Mouse (Mus musculus) heart, adult 2 months (tissue): Measurements from ENCODE around the gene Ctnna3. TPM values are rescaled to one million over a fixed set of nuclear protein-coding genes. Genes with fewer than 3 reads are reported as not detected.
"Not testable (repeated sequence)": the region's sequence is repeated elsewhere in the genome, so short reads cannot be mapped to it uniquely, and the experiment has no call there.

Experiments used
- DNase-seq, 2 experiments: peaks; one replicate each; pipeline ENCODE4 v3.0.0; 2021
- H3K27ac ChIP-seq: fragments of 200-600 bp; 2 replicates; pipeline ENCODE4 v1.8.1; 2022
- H3K27me3 ChIP-seq: fragments of 200-500 bp; 2 replicates; pipeline ENCODE4 v1.6.1; 2012; ENCODE audit warnings: mild to moderate bottlenecking, low read length, inconsistent platforms, mixed read lengths; ENCODE audit not compliant: control insufficient read depth, insufficient read depth
- H3K36me3 ChIP-seq: fragments of 200-500 bp; 2 replicates; pipeline ENCODE4 v1.6.1; 2012; ENCODE audit warnings: low read length, inconsistent platforms; ENCODE audit not compliant: control insufficient read depth, insufficient read depth
- H3K4me1 ChIP-seq: fragments of 200-500 bp; 2 replicates; pipeline ENCODE4 v1.6.1; 2011; ENCODE audit warnings: low read length; ENCODE audit not compliant: control insufficient read depth, insufficient read depth
- H3K4me3 ChIP-seq: fragments of 200-600 bp; 2 replicates; pipeline ENCODE4 v1.8.1; 2022
- H3K79me2 ChIP-seq: fragments of 200-500 bp; replicated peaks from 2 replicates; pipeline ENCODE4 v1.6.1; 2012; ENCODE audit warnings: mild to moderate bottlenecking, inconsistent platforms, low read length, moderate library complexity, mixed read lengths; ENCODE audit not compliant: control insufficient read depth, insufficient read depth
- H3K9ac ChIP-seq: fragments of 200-500 bp; 2 replicates; pipeline ENCODE4 v1.6.1; 2012; ENCODE audit warnings: low read depth, mild to moderate bottlenecking, control low read depth, inconsistent platforms, low read length, mixed read lengths
- CTCF ChIP-seq: fragments of 200-600 bp; IDR thresholded peaks from 2 replicates; pipeline ENCODE4 v1.8.1; 2022; ENCODE audit warnings: antibody characterized with exemption, mild to moderate bottlenecking, moderate library complexity
- EP300 ChIP-seq: fragments of 200-500 bp; IDR thresholded peaks from 2 replicates; pipeline ENCODE4 v1.6.1; 2011; ENCODE audit warnings: low read depth, low read length, control low read depth; ENCODE audit not compliant: insufficient read depth
- POLR2A ChIP-seq: fragments of 200-500 bp; IDR thresholded peaks from 2 replicates; pipeline ENCODE4 v1.6.1; 2011; ENCODE audit warnings: mild to moderate bottlenecking, low read depth, low read length, control low read depth; ENCODE audit not compliant: insufficient read depth
- WGBS: fragments of 180-500 bp; shearing (Covaris S2); methylation state at CpG from one replicate; pipeline ENCODE4 v1.1.7; 2018; 5-methylcytosine and 5-hydroxymethylcytosine counted together
- intact Hi-C: fragments of 180-260 bp; cut with DNase I; formaldehyde crosslinking; loops from one replicate; pipeline ENCODE4 v1.15.1; 2025
- polyA plus RNA-seq: library from polyadenylated mRNA; depleted of rRNA; stranded (reverse); fragments of >200 nt; gene quantifications from 2 replicates; pipeline ENCODE4 v1.2.3, GENCODE M21; 2012
- total RNA-seq, 2 experiments: library from RNA; stranded (reverse); gene quantifications; 2 replicates each; pipeline ENCODE4 v1.2.3; 2021

The Ctnna3 gene
- total and polyA plus RNA-seq, 3 experiments = 6.4 to 54.6 (median 46.9) TPM

GRCm38 (mm10) chr10:64718036-64718435 is 1288.1 kb downstream of the Ctnna3 start:
- no peak for DNase-seq
- intact Hi-C loops = no loop called here
- H3K9ac ChIP-seq = no peak overlapping the region
- H3K79me2 ChIP-seq = no peaks in the 10 kb centered on the region
- no peaks in the 10 kb centered on the region for H3K36me3 ChIP-seq
- no peak for TF ChIP-seq CTCF
- H3K4me1 ChIP-seq = no peaks in the 10 kb centered on the region
- WGBS = 65% methylated on average over 9 of the region's 9 CpGs
- no peak overlapping the region for H3K4me3 ChIP-seq
- no peaks in the 10 kb centered on the region for H3K27me3 ChIP-seq
- no peak overlapping the region for H3K27ac ChIP-seq

GRCm38 (mm10) chr10:64735692-64736091 is 1305.8 kb downstream of the Ctnna3 start:
- H3K4me3 ChIP-seq = no peak overlapping the region
- intact Hi-C loops = no loop called here
- TF ChIP-seq CTCF (no peak), POLR2A (no peak), EP300 (no peak)
- no peaks in the 10 kb centered on the region for H3K36me3 ChIP-seq
- H3K4me1 ChIP-seq = no peaks in the 10 kb centered on the region
- WGBS = 70% methylated on average over 2 of the region's 2 CpGs
- no peaks in the 10 kb centered on the region for H3K79me2 ChIP-seq
- no peak for DNase-seq
- no peak overlapping the region for H3K9ac ChIP-seq
- no peaks in the 10 kb centered on the region for H3K27me3 ChIP-seq
- no peak overlapping the region for H3K27ac ChIP-seq

GRCm38 (mm10) chr10:64736616-64737015 is 1306.7 kb downstream of the Ctnna3 start:
- no peak for DNase-seq
- Histone ChIP-seq H3K79me2 (no peaks in the 10 kb centered on the region), H3K27ac (no peak overlapping the region), H3K9ac (no peak overlapping the region), H3K27me3 (no peaks in the 10 kb centered on the region), H3K4me3 (no peak overlapping the region), H3K4me1 (no peaks in the 10 kb centered on the region), H3K36me3 (no peaks in the 10 kb centered on the region)
- WGBS = 33% methylated on average over 2 of the region's 2 CpGs
- TF ChIP-seq POLR2A = no peak
- TF ChIP-seq CTCF = no peak
- no peak for TF ChIP-seq EP300
- intact Hi-C loops = no loop called here

GRCm38 (mm10) chr10:64741721-64742120 is 1311.8 kb downstream of the Ctnna3 start:
- 76% methylated on average over 11 of the region's 11 CpGs for WGBS
- H3K79me2 ChIP-seq, H3K9ac ChIP-seq, DNase-seq, H3K4me1 ChIP-seq, intact Hi-C loops, H3K27me3 ChIP-seq, H3K27ac ChIP-seq, H3K36me3 ChIP-seq, H3K4me3 ChIP-seq: not testable (repeated sequence)

- DNase-seq, H3K27me3 ChIP-seq, H3K4me1 ChIP-seq, intact Hi-C loops, H3K79me2 ChIP-seq, H3K27ac ChIP-seq, H3K36me3 ChIP-seq, H3K4me3 ChIP-seq, H3K9ac ChIP-seq: not testable (repeated sequence)
- 38% methylated on average over 3 of the region's 3 CpGs for WGBS
These were observed 1314.2 kb downstream of the Ctnna3 start for GRCm38 (mm10) chr10:64744099-64744498.

- H3K4me1 ChIP-seq = no peaks in the 10 kb centered on the region
These were observed 1318.8 kb downstream of the Ctnna3 start for GRCm38 (mm10) chr10:64748651-64749050.

GRCm38 (mm10) chr10:64750791-64751190 is 1320.9 kb downstream of the Ctnna3 start:
- H3K4me1 ChIP-seq = no peaks in the 10 kb centered on the region
- TF ChIP-seq POLR2A = no peak
- no peak for TF ChIP-seq EP300
- TF ChIP-seq CTCF = peak; percentile 68
- H3K27me3 ChIP-seq = no peaks in the 10 kb centered on the region
- no peak for DNase-seq
- no peaks in the 10 kb centered on the region for H3K79me2 ChIP-seq
- no peak overlapping the region for H3K9ac ChIP-seq
- no peak overlapping the region for H3K4me3 ChIP-seq
- intact Hi-C loops = no loop called here
- WGBS = 28% methylated on average over 5 of the region's 5 CpGs
- no peak overlapping the region for H3K27ac ChIP-seq
- no peaks in the 10 kb centered on the region for H3K36me3 ChIP-seq

More at GRCm38 (mm10) chr10:64748651-64749050, 1318.8 kb downstream of the Ctnna3 start:
- intact Hi-C loops = no loop called here
- Histone ChIP-seq H3K27ac (no peak overlapping the region), H3K36me3 (no peaks in the 10 kb centered on the region), H3K79me2 (no peaks in the 10 kb centered on the region), H3K9ac (no peak overlapping the region), H3K4me3 (no peak overlapping the region), H3K27me3 (no peaks in the 10 kb centered on the region)
- DNase-seq = no peak
- TF ChIP-seq CTCF (no peak), POLR2A (no peak), EP300 (no peak)
